Mouse (Mus musculus) heart, postnatal 4 days (tissue): ENCODE results near the gene Nxnl1. TPM values are rescaled to one million over a fixed set of nuclear protein-coding genes. Genes with fewer than 3 reads are reported as not detected.

ENCODE experiments used
- DNase-seq: peaks from one replicate; pipeline ENCODE4 v3.0.0; 2021
- total RNA-seq, 2 experiments: library from RNA; stranded (reverse); gene quantifications; 2 replicates each; pipeline ENCODE4 v1.2.3; 2021

Nxnl1 gene
- total RNA-seq, 2 experiments from 2014 or later: not detected

- no peak for DNase-seq
Observed at GRCm38 (mm10) chr8:71554644-71555043, 11.8 kb downstream of the Nxnl1 start.

DNA sequence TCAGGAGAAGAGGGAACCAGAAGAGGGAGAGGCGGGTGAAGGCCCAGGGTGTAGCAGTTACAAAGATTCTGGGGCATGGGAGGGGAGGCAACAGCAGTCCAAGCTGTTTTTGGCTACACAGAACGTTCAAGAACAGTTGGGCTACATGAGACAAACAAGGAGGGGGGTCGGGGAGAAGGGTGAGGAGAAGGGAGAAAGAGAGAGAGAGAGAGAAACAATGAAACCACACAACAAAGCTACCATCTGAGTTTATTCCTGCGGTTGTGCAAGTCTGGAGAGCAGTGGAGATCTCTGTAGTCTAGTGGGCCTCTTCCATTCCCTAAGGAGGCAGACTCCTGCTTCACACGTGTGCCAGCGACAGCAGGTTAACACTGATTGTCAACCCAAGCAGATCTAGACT, 12.4 kb downstream of the Nxnl1 start:
- DNase-seq: no peak

DNA sequence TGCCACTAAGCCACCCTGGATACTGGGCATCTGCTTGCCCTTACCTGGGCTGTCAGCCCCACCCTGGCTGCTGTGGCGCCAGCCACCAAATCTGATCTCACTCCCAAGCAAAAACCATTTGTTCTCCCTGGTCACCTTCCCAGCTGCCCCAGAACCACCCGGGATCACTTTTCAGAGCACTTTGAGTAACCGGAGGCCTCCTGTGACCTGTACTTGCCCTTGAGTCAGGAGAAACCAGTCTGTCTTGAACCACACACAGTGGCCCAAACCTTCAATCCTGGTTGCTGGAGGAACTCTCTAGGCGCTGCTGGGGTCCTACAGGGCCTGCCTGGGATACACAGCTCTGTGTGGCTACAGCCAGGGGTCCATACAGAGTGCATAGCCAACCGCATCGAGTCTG, 13.6 kb downstream of the Nxnl1 start:
- no peak for DNase-seq

- DNase-seq: no peak
Observed at GRCm38 (mm10) chr8:71550754-71551153, 15.6 kb downstream of the Nxnl1 start.

- DNase-seq: no peak
Observed at GRCm38 (mm10) chr8:71547590-71547989, 18.8 kb downstream of the Nxnl1 start.

DNA sequence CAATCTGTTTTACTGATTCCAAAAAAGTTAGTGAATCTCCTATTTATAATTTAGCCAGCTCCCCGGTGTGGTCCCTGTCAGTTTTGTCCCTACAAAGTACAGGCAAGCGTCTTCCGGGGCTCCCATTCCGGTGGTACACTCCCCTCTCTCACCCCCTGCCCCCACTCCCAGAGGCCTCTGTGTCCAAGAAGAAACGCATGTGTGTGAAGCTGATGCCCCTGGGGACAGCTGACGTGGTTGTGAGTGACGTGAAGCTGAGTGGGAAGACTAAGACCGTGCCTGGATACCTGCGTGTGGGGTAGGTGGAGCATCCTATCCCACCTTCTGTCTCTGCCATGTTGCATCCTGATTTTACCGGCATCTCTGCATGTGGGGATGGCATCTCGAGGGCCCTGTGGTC, 21.3 kb downstream of the Nxnl1 start:
- no peak for DNase-seq

GRCm38 (mm10) chr8:71543755-71544154, 22.6 kb downstream of the Nxnl1 start:
- DNase-seq: no peak

GRCm38 (mm10) chr8:71542632-71543343, 23.6 kb downstream of the Nxnl1 start, which contains the start of gene Mvb12a:
TSS of gene Mvb12a (plus strand) at chr8:71542922.
- peak; percentile 96 for DNase-seq

- DNase-seq: peak; percentile 87
Observed at GRCm38 (mm10) chr8:71537028-71537867, 29.2 kb downstream of the Nxnl1 start, which contains the start of gene Bst2. TSS of gene Bst2 (minus strand) at chr8:71537456.

DNA sequence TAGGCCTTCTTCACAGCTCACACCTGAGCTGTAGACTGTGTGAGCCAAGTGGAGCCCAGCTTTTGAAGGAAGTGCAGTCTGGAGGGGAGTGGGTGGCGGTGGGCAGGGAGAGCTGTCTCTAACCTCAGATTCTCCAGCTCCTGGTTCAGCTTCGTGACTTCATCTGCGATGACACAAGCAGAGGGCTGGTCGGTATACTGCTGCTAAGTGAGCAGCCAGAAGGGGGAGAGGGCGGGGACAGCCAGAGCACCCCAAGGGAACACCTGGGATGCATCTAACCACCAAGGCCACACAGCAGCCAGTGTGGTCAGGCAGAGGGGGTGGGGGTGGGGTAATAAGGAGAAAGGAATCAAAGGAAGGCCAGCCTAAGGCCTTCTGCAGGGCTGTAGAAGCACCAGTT, 30.7 kb downstream of the Nxnl1 start:
- DNase-seq: no peak

DNA sequence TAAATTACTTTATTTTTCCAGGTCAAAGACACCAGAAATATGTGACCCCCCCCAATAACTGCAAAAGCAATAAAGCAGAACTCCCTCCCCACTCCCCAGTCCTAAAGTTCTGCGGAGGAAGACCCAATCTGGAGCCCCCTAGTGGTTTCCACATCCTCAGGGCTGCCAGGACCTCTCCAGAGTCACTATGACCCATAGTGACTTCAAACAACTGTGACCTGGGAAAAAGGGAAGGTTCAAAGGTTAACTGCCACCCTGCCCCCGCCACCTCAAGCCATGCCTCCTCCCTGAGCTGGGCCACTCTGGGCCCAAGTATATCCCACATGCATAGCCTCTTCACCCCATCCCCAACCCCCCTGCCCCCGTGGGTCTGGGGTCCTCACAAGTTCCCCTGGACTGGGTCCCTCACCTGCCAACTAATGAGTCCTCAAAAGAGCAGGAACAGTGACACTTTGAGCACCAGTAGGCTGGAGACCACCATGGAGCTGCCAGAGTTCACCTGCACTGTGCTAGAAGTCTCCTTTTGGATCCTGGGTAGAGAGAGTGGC, 32.1 kb downstream of the Nxnl1 start:
- DNase-seq: no peak

DNA sequence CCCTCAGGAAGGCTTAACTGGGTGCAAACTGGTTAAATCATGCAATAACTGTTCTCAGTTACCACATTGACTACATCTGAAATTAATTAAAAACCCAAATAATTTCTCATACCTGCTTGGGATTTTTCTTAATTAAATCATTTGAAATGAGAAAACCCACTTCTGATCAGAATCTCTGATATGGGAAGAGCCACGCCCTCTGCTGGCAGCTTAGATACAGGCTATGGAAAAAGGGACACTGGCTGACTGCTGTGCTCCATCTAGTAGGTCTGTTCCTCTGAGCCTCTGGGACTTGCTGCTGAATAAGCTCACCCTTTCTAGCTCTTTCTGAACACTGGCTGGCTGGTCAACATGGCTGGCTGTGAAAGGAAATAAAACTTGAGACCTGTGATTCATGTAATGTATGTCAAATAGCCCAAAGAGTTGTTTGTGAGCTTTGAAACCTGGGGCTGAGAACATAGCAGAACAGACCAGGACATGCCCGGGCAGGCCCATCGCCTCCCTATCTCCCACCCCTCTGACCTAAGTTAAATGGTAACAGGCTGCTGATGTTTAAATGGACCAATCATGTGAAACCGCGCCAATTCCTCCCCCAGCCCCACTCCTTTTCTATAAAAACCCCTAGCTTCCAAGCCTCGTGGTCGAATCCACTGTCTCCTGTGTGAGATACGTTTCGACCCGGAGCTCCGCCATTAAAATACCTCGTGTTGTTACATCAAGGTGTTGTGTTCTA, 35.5 kb downstream of the Nxnl1 start:
- DNase-seq: peak; percentile 34

DNA sequence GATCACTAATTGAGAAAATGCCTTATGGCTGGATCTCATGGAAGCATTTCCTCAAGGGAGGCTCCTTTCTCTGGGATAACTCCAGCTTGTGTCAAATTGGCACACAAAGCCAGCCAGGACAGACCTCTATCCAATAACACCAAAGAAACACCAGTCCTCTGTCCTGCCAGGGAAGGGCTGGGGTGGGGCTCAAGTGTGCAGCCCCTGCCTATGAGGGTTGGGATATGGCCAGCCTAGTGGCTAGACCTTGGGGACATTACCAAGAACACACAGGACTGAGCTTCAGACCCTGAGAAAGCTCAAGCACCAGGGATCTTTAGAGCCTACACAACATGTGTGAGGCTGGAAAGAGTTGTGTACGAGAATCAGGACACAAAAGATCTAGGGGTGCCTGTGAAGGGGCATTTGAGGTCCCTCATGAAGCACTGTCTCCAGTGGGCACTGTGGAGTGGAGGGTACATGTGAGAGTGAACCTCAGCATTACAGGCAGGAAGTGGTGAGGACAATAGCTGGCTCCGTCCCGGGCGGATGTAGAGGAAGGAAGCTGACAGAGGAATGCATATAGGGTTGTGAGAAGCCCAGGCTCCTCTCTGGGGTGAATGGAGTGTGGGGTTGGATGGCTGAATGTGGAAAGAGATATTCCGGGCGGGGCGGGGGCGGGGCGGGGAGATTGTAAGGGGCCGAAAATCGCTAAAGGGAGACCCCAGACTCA, 37.9 kb downstream of the Nxnl1 start:
- peak; percentile 56 for DNase-seq

DNA sequence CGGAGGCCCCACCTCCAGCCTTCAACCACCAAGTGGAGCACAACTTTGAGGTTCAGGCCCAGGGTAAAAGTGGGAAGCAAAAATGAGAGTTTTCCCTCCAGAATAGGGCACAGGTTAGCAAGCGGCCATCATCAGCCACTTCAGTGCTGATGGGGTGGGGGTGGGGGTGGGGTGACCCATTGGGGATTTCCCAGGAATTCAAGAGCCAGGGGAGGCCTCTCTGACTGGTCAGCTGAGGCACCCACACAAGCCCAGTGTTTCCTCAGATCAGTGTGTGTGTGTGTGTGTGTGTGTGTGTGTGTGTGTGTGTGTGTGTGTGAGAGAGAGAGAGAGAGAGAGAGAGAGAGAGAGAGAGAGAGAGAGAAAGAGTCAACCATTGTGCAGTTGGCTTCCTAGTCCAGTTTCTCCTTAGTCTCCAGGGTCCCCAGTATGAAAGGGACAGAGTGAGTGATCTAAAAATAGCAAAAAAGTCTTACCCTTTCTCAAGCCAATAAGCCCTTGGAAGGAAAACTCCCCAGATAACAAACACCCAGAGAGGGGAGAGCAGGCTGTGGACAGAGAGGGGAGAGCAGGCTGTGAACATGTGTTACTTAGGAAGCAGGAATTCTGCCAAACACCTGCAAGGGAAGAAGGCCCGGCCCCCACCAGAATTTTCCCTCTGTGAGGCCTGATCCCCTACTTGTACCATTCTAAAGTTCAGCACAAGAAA, 39.1 kb downstream of the Nxnl1 start:
- peak; percentile 36 for DNase-seq

DNA sequence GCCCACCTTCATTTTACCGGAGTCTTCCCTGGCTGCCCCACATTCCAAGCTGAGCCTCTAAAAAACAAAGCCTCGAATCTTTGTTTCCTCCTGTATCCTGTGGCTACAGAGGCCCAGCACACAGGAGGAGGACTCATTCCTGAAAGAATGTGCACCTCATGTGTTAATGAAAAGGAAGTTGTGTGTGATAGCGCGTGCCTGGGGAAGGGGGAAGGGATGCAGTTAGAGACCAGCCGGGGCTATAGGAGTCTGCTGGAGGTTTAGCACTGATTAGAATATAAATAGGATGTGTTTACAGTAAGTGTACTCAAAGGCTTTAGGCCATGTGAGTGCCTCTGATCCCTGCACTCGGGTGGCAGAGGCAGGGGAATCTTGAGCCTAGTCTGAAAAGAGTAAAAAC, 40.1 kb downstream of the Nxnl1 start:
- DNase-seq: peak; percentile 29

DNA sequence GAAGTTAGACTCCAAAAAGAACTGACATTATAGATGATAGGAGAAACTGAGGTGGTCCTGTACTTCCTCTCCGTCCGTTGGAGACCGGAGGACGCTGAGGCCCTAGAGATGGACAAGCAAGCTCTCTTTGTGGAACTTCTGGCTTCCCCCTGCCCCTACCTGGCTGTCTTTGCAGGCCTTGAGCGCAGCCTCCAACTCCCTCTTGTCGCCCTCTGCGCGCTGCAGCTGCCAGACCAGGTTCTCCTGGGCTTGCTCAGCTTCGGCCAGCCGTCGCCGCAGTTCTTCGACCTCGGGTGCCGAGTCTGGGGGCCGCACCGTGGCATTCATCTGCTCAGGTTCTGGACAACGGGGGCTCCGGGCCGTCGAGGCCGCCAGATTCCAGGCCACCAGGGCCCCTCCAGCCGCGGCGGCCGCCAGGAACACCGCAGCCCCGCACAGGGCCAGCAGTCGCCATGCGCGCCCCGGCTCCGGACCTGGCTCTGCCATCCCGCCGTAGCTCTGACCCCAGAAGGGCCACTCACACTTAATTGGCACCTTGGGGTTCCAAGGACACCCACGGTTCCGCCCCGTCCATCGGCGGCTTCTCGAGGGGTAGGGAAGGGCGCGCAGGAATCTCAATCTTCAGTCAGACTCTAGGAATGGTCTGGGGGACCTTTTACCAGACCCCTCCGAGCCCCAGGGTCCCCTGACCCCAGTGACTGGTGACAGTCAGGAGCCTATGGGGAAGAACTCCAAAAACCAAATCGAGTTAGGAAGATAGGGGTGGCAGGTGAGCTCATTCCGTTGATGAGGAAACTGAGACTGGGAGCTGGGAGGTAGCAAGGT, 41.0 kb downstream of the Nxnl1 start, which contains the start of gene Ccdc194:
TSS of gene Ccdc194 (minus strand) at position 486 of the 825 bp plus-strand sequence.
- DNase-seq: no peak

DNA sequence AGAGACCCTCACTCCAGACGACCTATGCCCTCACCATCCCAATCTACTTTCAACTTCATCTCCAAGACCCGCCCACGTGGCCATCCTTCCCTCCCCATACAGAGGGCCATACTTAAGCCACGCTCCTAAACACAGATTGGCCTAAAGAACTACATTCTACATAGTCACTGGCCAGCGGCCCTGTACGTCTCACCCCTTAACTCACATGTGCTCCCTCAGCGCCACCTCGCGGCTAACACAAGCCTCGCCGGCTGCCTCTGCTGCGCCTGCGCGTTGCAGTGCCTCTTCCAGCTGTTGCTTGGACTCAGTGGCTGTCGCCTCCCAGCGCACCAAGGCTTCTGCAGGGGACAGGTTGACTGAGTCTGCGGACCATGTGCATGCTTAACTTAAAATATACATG, 44.8 kb downstream of the Nxnl1 start:
- DNase-seq: peak; percentile 99

- peak; percentile 82 for DNase-seq
Observed at GRCm38 (mm10) chr8:71519037-71519825, 47.2 kb downstream of the Nxnl1 start.

DNA sequence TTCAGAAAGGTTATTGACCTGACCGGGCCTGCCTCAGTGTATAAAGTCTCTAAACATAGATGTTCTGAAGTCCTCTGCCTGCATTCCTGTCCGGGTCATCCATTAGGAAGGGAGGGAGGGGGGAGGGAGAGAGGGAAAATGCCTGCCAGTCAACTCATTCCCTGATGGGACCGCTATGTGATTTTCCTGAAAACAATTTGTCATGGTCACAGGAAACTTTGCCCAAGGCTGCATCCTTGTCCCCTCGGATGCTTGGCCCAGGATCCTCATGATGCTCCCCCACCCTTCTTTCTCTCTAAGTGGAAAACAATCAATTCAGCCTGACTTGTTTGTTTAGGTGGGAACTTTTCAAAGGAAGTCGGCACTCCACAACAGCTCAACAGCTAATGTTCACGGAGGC, 49.6 kb downstream of the Nxnl1 start:
- DNase-seq: no peak
